Mouse (Mus musculus) liver, postnatal 0 days (tissue): ENCODE data around the gene Diras2.

Experiments
- CTCF ChIP-seq: sonication (generic); IDR thresholded peaks from 2 replicates; pipeline ENCODE4 v1.5.1; 2016; ENCODE audit warnings: antibody characterized with exemption, low read depth
- EP300 ChIP-seq: IDR thresholded peaks from 2 replicates; pipeline ENCODE4 v1.6.1; 2016; ENCODE audit warnings: antibody characterized with exemption, low read depth, mild to moderate bottlenecking

GRCm38 (mm10) chr13:52561367-52562165, 30.5 kb upstream of the Diras2 start:
- no peak for TF ChIP-seq CTCF
- no peak for TF ChIP-seq EP300
